Mouse (Mus musculus) heart, embryonic 10.5 days (tissue): Measurements from ENCODE around the gene Ung. TPM values are rescaled to one million over a fixed set of nuclear protein-coding genes. Genes with fewer than 3 reads are reported as not detected.

Source experiments
- DNase-seq: peaks from one replicate; pipeline ENCODE4 v3.0.0-alpha.2; 2017; ENCODE audit warnings: low spot score
- H3K27ac ChIP-seq: fragments of 300-500 bp; sonication (generic); 2 replicates; pipeline ENCODE4 v1.5.1; 2016; ENCODE audit warnings: mild to moderate bottlenecking
- H3K27me3 ChIP-seq: fragments of 300-500 bp; sonication (generic); 2 replicates; pipeline ENCODE4 v1.6.1; 2016; ENCODE audit warnings: mild to moderate bottlenecking; ENCODE audit not compliant: poor library complexity, insufficient read depth, severe bottlenecking
- H3K36me3 ChIP-seq: fragments of 300-500 bp; sonication (generic); 2 replicates; pipeline ENCODE4 v1.6.1; 2016; ENCODE audit warnings: mild to moderate bottlenecking, moderate library complexity
- H3K4me1 ChIP-seq: fragments of 300-500 bp; sonication (generic); 2 replicates; pipeline ENCODE4 v1.6.1; 2016; ENCODE audit warnings: mild to moderate bottlenecking
- H3K4me3 ChIP-seq: fragments of 300-500 bp; sonication (generic); 2 replicates; pipeline ENCODE4 v1.5.1; 2016; ENCODE audit warnings: mild to moderate bottlenecking, moderate library complexity
- H3K9me3 ChIP-seq: fragments of 300-500 bp; sonication (generic); 2 replicates; pipeline ENCODE4 v1.6.1; 2016; ENCODE audit warnings: mild to moderate bottlenecking, moderate library complexity
- WGBS: fragments of 180-500 bp; shearing (Covaris S2); methylation state at CpG from one replicate; pipeline ENCODE4 v1.1.7; 2016; 5-methylcytosine and 5-hydroxymethylcytosine counted together
- polyA plus RNA-seq: library from polyadenylated mRNA; unstranded; fragments of >200 nt; fragmentation: Nextera tagmentation; extraction: Ambion mirVana; gene quantifications from 2 replicates; pipeline ENCODE4 v1.2.1, GENCODE M21; 2016

The Ung gene
- polyA plus RNA-seq, 1 experiment from 2014 or later: 70.9 TPM

GRCm38 (mm10) chr5:114161424-114161823 is 31.2 kb downstream of the Ung start:
- WGBS: 86% methylated on average over 6 of the region's 6 CpGs
- DNase-seq: no peak
- Histone ChIP-seq H3K9me3 (no peaks in the 10 kb centered on the region), H3K4me3 (no peak overlapping the region), H3K27ac (no peak overlapping the region), H3K36me3 (peaks cover 12% of the 10 kb centered on the region; the same call in 1 of the 2 replicates), H3K27me3 (0 out of 2 replicates have a peak, but pooled peaks cover under 1% of the 10 kb centered on the region), H3K4me1 (no peaks in the 10 kb centered on the region)

GRCm38 (mm10) chr5:114162106-114162815 is 32.1 kb downstream of the Ung start:
- no peak for DNase-seq
- WGBS: 47% methylated on average over 12 of the region's 12 CpGs
- no peaks in the 10 kb centered on the region for H3K9me3 ChIP-seq
- H3K27ac ChIP-seq: no peak overlapping the region
- peaks cover 15% of the 10 kb centered on the region; the same call in 1 of the 2 replicates for H3K36me3 ChIP-seq
- 0 out of 2 replicates have a peak, but pooled peaks cover 4% of the 10 kb centered on the region for H3K27me3 ChIP-seq
- H3K4me3 ChIP-seq: no peak overlapping the region
- no peaks in the 10 kb centered on the region for H3K4me1 ChIP-seq

- H3K4me3 ChIP-seq: no peak overlapping the region
- H3K36me3 ChIP-seq: peaks cover 17% of the 10 kb centered on the region; the same call in 1 of the 2 replicates
- WGBS: 63% methylated on average over 6 of the region's 6 CpGs
- H3K27ac ChIP-seq: no peak overlapping the region
- H3K4me1 ChIP-seq: no peaks in the 10 kb centered on the region
- DNase-seq: no peak
- H3K27me3 ChIP-seq: 0 out of 2 replicates have a peak, but pooled peaks cover 4% of the 10 kb centered on the region
- H3K9me3 ChIP-seq: no peaks in the 10 kb centered on the region
These were observed 33.0 kb downstream of the Ung start for GRCm38 (mm10) chr5:114163117-114163696.

- H3K4me1 ChIP-seq: peaks cover 20% of the 10 kb centered on the region
- H3K4me3 ChIP-seq: no peak overlapping the region
- WGBS: 80% methylated on average over 7 of the region's 7 CpGs
- H3K9me3 ChIP-seq: no peaks in the 10 kb centered on the region
- H3K27ac ChIP-seq: no peak overlapping the region
- H3K36me3 ChIP-seq: peaks cover 21% of the 10 kb centered on the region; the same call in 1 of the 2 replicates
- 0 out of 2 replicates have a peak, but pooled peaks cover 4% of the 10 kb centered on the region for H3K27me3 ChIP-seq
- no peak for DNase-seq
These were observed 40.2 kb downstream of the Ung start for GRCm38 (mm10) chr5:114170345-114170744.

DNA sequence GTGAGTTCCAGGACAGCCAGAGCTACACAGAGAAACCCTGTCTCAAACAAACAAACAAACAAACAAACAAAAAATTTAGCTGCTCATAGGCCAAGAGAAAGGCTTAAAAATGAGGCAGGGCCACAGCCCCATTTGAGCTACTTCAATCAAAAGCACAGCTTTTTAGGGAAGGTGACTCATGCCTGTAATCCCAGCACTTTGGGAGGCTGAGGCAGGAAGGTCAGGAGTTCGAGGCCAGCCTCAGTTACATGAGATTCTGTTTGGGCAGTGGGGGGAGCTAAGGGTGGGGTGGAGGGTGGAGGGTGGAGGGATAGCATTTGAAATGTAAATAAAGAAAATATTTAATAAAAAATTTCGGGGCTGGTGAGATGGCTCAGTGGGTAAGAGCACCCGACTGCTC is 42.8 kb downstream of the Ung start:
- no peaks in the 10 kb centered on the region for H3K9me3 ChIP-seq
- peaks cover 8% of the 10 kb centered on the region; the same call in 1 of the 2 replicates for H3K36me3 ChIP-seq
- DNase-seq: no peak
- no peak overlapping the region for H3K4me3 ChIP-seq
- peaks cover 31% of the 10 kb centered on the region for H3K4me1 ChIP-seq
- WGBS: 93% methylated on average over 3 of the region's 3 CpGs
- H3K27me3 ChIP-seq: no peaks in the 10 kb centered on the region
- no peak overlapping the region for H3K27ac ChIP-seq

DNA sequence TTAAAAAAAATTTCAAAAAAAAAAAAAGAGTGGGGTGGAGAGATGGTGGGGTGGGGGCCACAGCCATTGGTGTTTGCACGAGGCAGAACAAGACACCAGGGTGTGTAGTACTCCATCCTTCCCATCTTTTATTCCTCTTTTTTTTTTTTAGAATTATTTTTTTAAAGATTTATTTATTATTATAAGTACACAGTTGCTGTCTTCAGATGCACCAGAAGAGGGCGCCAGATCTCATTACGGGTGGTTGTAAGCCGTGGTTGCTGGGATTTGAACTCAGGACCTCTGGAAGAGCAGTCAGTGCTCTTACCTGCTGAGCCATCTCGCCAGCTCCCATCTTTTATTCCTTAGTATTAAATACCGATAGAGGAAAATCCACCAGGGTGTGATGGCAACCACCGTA is 43.3 kb downstream of the Ung start:
- 68% methylated on average over 7 of the region's 7 CpGs for WGBS
- DNase-seq: no peak
- Histone ChIP-seq H3K4me1 (peaks cover 31% of the 10 kb centered on the region), H3K27ac (peak overlapping the region; percentile 89; the same call in 1 of the 2 replicates), H3K27me3 (no peaks in the 10 kb centered on the region), H3K36me3 (peaks cover 6% of the 10 kb centered on the region; the same call in 1 of the 2 replicates), H3K4me3 (no peak overlapping the region), H3K9me3 (no peaks in the 10 kb centered on the region)

GRCm38 (mm10) chr5:114173877-114174581 is 43.8 kb downstream of the Ung start:
- Histone ChIP-seq H3K36me3 (peaks cover 3% of the 10 kb centered on the region; the same call in 1 of the 2 replicates), H3K27ac (peak overlapping the region; percentile 89), H3K9me3 (no peaks in the 10 kb centered on the region), H3K27me3 (no peaks in the 10 kb centered on the region), H3K4me3 (peak overlapping the region; percentile 73), H3K4me1 (peaks cover 31% of the 10 kb centered on the region)
- WGBS: 17% methylated on average over 16 of the region's 16 CpGs
- DNase-seq: no peak

- Histone ChIP-seq H3K27me3 (no peaks in the 10 kb centered on the region), H3K9me3 (no peaks in the 10 kb centered on the region), H3K27ac (peak overlapping the region; percentile 89), H3K4me1 (peaks cover 31% of the 10 kb centered on the region), H3K4me3 (peak overlapping the region; percentile 73), H3K36me3 (peaks cover 2% of the 10 kb centered on the region; the same call in 1 of the 2 replicates)
- DNase-seq: peak; percentile 88
- 13% methylated on average over 16 of the region's 16 CpGs for WGBS
These were observed 44.5 kb downstream of the Ung start for GRCm38 (mm10) chr5:114174639-114175038.

DNA sequence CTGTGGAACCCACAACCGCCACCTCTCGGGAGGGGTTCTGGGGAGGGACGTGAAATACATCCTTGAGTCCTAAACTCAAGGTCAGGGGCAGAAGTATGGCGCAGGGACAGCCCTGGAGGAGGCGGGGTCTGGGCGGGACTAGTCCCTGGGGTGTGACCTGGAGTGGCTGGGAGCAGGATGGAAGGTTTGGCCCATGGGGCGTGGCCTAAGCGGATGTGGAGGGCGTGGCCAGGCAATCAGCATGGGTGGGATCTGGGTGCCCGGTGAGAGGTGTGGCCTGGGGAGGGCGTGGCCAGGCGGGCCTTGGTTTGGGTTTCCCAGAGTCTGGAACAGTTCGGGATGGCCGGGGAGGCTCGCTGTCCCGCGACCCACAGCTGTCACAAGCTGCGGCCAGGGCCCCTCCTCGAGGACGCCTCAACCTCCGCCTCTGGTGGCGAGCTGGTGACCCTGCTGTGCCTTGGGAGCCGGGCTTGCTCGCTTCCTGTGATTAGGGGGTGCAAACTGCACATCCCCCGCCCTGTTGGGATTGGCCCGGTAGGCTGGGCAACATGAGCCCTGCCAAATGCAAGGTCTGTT is 45.5 kb downstream of the Ung start:
- under 1% methylated on average over 26 of the region's 26 CpGs for WGBS

GRCm38 (mm10) chr5:114176548-114177400 is 46.6 kb downstream of the Ung start:
- H3K4me1 ChIP-seq: peaks cover 31% of the 10 kb centered on the region
- no peak overlapping the region for H3K27ac ChIP-seq
- DNase-seq: no peak
- H3K36me3 ChIP-seq: no peaks in the 10 kb centered on the region
- no peaks in the 10 kb centered on the region for H3K27me3 ChIP-seq
- no peaks in the 10 kb centered on the region for H3K9me3 ChIP-seq
- H3K4me3 ChIP-seq: peak overlapping the region; percentile 73
- 55% methylated on average over 8 of the region's 8 CpGs for WGBS

More for the DNA sequence above, 45.5 kb downstream of the Ung start:
- Histone ChIP-seq H3K27ac (peak overlapping the region; percentile 89), H3K9me3 (no peaks in the 10 kb centered on the region), H3K36me3 (no peaks in the 10 kb centered on the region), H3K27me3 (no peaks in the 10 kb centered on the region), H3K4me1 (peaks cover 31% of the 10 kb centered on the region), H3K4me3 (peak overlapping the region; percentile 73)
- DNase-seq: peak; percentile 99

GRCm38 (mm10) chr5:114177966-114178719 is 48.0 kb downstream of the Ung start:
- Histone ChIP-seq H3K27ac (no peak overlapping the region), H3K4me1 (peaks cover 27% of the 10 kb centered on the region), H3K36me3 (no peaks in the 10 kb centered on the region), H3K9me3 (no peaks in the 10 kb centered on the region), H3K4me3 (no peak overlapping the region), H3K27me3 (no peaks in the 10 kb centered on the region)
- 80% methylated on average over 4 of the region's 4 CpGs for WGBS
- DNase-seq: no peak
